Mouse (Mus musculus) liver, embryonic 15.5 days (tissue): ENCODE data around the gene Gm45837. TPM values are rescaled to one million over a fixed set of nuclear protein-coding genes. Genes with fewer than 3 reads are reported as not detected.
A peak's percentile ranks its signal among the peaks of the same experiment; 100 is the strongest.

Experiments
- ATAC-seq: fragments of 200-750 bp; cut with Nextera tagmentation; 2 replicates; pipeline ENCODE4 v1.8.0; 2017; ENCODE audit warnings: moderate number of reproducible peaks, mild to moderate bottlenecking, moderate library complexity; ENCODE audit not compliant: insufficient read depth
- H3K27ac ChIP-seq: fragments of 300-500 bp; sonication (generic); replicated peaks from 2 replicates; pipeline ENCODE4 v1.5.1; 2015; ENCODE audit warnings: mild to moderate bottlenecking, inconsistent platforms
- H3K27me3 ChIP-seq: fragments of 300-500 bp; sonication (generic); 2 replicates; pipeline ENCODE4 v1.6.1; 2015; ENCODE audit warnings: mild to moderate bottlenecking, inconsistent platforms
- H3K36me3 ChIP-seq: fragments of 300-500 bp; sonication (generic); replicated peaks from 2 replicates; pipeline ENCODE4 v1.6.1; 2015; ENCODE audit warnings: moderate library complexity, mild to moderate bottlenecking, inconsistent platforms
- H3K4me1 ChIP-seq: fragments of 300-500 bp; sonication (generic); replicated peaks from 2 replicates; pipeline ENCODE4 v1.6.1; 2015; ENCODE audit warnings: inconsistent platforms
- H3K4me2 ChIP-seq: fragments of 300-500 bp; sonication (generic); 2 replicates; pipeline ENCODE4 v1.6.1; 2015; ENCODE audit warnings: moderate library complexity, mild to moderate bottlenecking, inconsistent platforms
- H3K4me3 ChIP-seq: fragments of 300-500 bp; sonication (generic); replicated peaks from 2 replicates; pipeline ENCODE4 v1.5.1; 2015; ENCODE audit warnings: mild to moderate bottlenecking, inconsistent platforms
- H3K9ac ChIP-seq: fragments of 300-500 bp; sonication (generic); 2 replicates; pipeline ENCODE4 v1.6.1; 2015; ENCODE audit warnings: moderate library complexity, mild to moderate bottlenecking, inconsistent platforms
- H3K9me3 ChIP-seq: fragments of 300-500 bp; sonication (generic); replicated peaks from 2 replicates; pipeline ENCODE4 v1.6.1; 2016; ENCODE audit warnings: inconsistent platforms
- WGBS: fragments of 180-500 bp; shearing (Covaris S2); methylation state at CpG from one replicate; pipeline ENCODE4 v1.1.7; 2015; ENCODE audit warnings: mixed read lengths; ENCODE audit not compliant: insufficient replicate concordance; 5-methylcytosine and 5-hydroxymethylcytosine counted together
- polyA plus RNA-seq: library from polyadenylated mRNA; unstranded; fragments of >200 nt; fragmentation: Nextera tagmentation; extraction: Ambion mirVana; gene quantifications from 2 replicates; pipeline ENCODE4 v1.2.1, GENCODE M21; 2015

The Gm45837 gene
- polyA plus RNA-seq, 1 experiment from 2014 or later: not detected

GRCm38 (mm10) chr7:101377741-101378262, 32.9 kb upstream of the Gm45837 start:
- WGBS: 15% methylated on average over 7 of the region's 7 CpGs
- ATAC-seq: peak; percentile 62
- Histone ChIP-seq H3K4me2 (peak overlapping the region; percentile 56), H3K27ac (peak overlapping the region; percentile 61), H3K4me3 (peak overlapping the region; percentile 29), H3K9me3 (no peaks in the 10 kb centered on the region), H3K36me3 (peaks cover 21% of the 10 kb centered on the region; the same call in 1 of the 2 replicates), H3K4me1 (peaks cover 42% of the 10 kb centered on the region), H3K9ac (no peak overlapping the region), H3K27me3 (no peaks in the 10 kb centered on the region)

- H3K27ac ChIP-seq: peak overlapping the region; percentile 61
- no peak for ATAC-seq
Measured at GRCm38 (mm10) chr7:101378285-101378684, 32.4 kb upstream of the Gm45837 start.

GRCm38 (mm10) chr7:101378796-101379465, 31.8 kb upstream of the Gm45837 start:
- ATAC-seq: no peak
- H3K36me3 ChIP-seq: peaks cover 12% of the 10 kb centered on the region; the same call in 1 of the 2 replicates
- 56% methylated on average over 5 of the region's 5 CpGs for WGBS
- peaks cover 48% of the 10 kb centered on the region for H3K4me1 ChIP-seq
- H3K4me3 ChIP-seq: peak overlapping the region; percentile 24; the same call in 1 of the 2 replicates
- peak overlapping the region; percentile 14; the same call in 1 of the 2 replicates for H3K27ac ChIP-seq
- no peak overlapping the region for H3K9ac ChIP-seq
- H3K9me3 ChIP-seq: no peaks in the 10 kb centered on the region
- H3K27me3 ChIP-seq: no peaks in the 10 kb centered on the region
- H3K4me2 ChIP-seq: peak overlapping the region; percentile 56

More at GRCm38 (mm10) chr7:101378285-101378684, 32.4 kb upstream of the Gm45837 start:
- 53% methylated on average over 3 of the region's 3 CpGs for WGBS
- H3K9me3 ChIP-seq: no peaks in the 10 kb centered on the region
- H3K4me3 ChIP-seq: peak overlapping the region; percentile 24
- no peak overlapping the region for H3K9ac ChIP-seq
- peaks cover 18% of the 10 kb centered on the region; the same call in 1 of the 2 replicates for H3K36me3 ChIP-seq
- H3K27me3 ChIP-seq: no peaks in the 10 kb centered on the region
- H3K4me2 ChIP-seq: peak overlapping the region; percentile 56
- peaks cover 43% of the 10 kb centered on the region for H3K4me1 ChIP-seq

GRCm38 (mm10) chr7:101379732-101380131, 31.0 kb upstream of the Gm45837 start:
- peaks cover 54% of the 10 kb centered on the region for H3K4me1 ChIP-seq
- 45% methylated on average over 2 of the region's 2 CpGs for WGBS
- H3K27me3 ChIP-seq: no peaks in the 10 kb centered on the region
- H3K9ac ChIP-seq: no peak overlapping the region
- peak overlapping the region; percentile 56; the same call in 1 of the 2 replicates for H3K4me2 ChIP-seq
- peaks cover 12% of the 10 kb centered on the region; the same call in 1 of the 2 replicates for H3K36me3 ChIP-seq
- H3K27ac ChIP-seq: peak overlapping the region; percentile 63
- no peak overlapping the region for H3K4me3 ChIP-seq
- no peaks in the 10 kb centered on the region for H3K9me3 ChIP-seq
- no peak for ATAC-seq

- 70% methylated on average over 6 of the region's 6 CpGs for WGBS
- H3K9me3 ChIP-seq: no peaks in the 10 kb centered on the region
- H3K4me1 ChIP-seq: peaks cover 70% of the 10 kb centered on the region
- no peak overlapping the region for H3K9ac ChIP-seq
- ATAC-seq: no peak
- H3K4me3 ChIP-seq: no peak overlapping the region
- no peak overlapping the region for H3K4me2 ChIP-seq
- no peak overlapping the region for H3K27ac ChIP-seq
- H3K27me3 ChIP-seq: no peaks in the 10 kb centered on the region
- peaks cover under 1% of the 10 kb centered on the region; the same call in 1 of the 2 replicates for H3K36me3 ChIP-seq
Measured at GRCm38 (mm10) chr7:101381512-101381911, 29.2 kb upstream of the Gm45837 start.

- 37% methylated on average over 8 of the region's 8 CpGs for WGBS
- Histone ChIP-seq H3K9me3 (no peaks in the 10 kb centered on the region), H3K9ac (no peak overlapping the region), H3K36me3 (peaks cover 7% of the 10 kb centered on the region; the same call in 1 of the 2 replicates), H3K27ac (no peak overlapping the region), H3K4me3 (no peak overlapping the region), H3K4me2 (no peak overlapping the region), H3K27me3 (no peaks in the 10 kb centered on the region), H3K4me1 (peaks cover 65% of the 10 kb centered on the region)
- no peak for ATAC-seq
Measured at GRCm38 (mm10) chr7:101382378-101382777, 28.3 kb upstream of the Gm45837 start.

GRCm38 (mm10) chr7:101383756-101384155, 26.9 kb upstream of the Gm45837 start:
- Histone ChIP-seq H3K27ac (no peak overlapping the region), H3K36me3 (peaks cover 21% of the 10 kb centered on the region; the same call in 1 of the 2 replicates), H3K4me2 (no peak overlapping the region), H3K27me3 (no peaks in the 10 kb centered on the region), H3K4me1 (peaks cover 51% of the 10 kb centered on the region), H3K9ac (no peak overlapping the region), H3K9me3 (no peaks in the 10 kb centered on the region), H3K4me3 (no peak overlapping the region)
- ATAC-seq: no peak
- WGBS: 13% methylated on average over 3 of the region's 3 CpGs

- H3K4me3 ChIP-seq: no peak overlapping the region
- no peak for ATAC-seq
- no peak overlapping the region for H3K4me2 ChIP-seq
- H3K9me3 ChIP-seq: no peaks in the 10 kb centered on the region
- peaks cover 32% of the 10 kb centered on the region; the same call in 1 of the 2 replicates for H3K36me3 ChIP-seq
- peak overlapping the region; percentile 45; the same call in 1 of the 2 replicates for H3K27ac ChIP-seq
- whole genome bisulfite sequencing: 55% methylated on average over 10 of the region's 10 CpGs
- no peaks in the 10 kb centered on the region for H3K27me3 ChIP-seq
- H3K4me1 ChIP-seq: peaks cover 39% of the 10 kb centered on the region
- H3K9ac ChIP-seq: no peak overlapping the region
Measured at GRCm38 (mm10) chr7:101384931-101385330, 25.8 kb upstream of the Gm45837 start.

- Histone ChIP-seq H3K27me3 (no peaks in the 10 kb centered on the region), H3K4me3 (no peak overlapping the region), H3K36me3 (peaks cover 36% of the 10 kb centered on the region; the same call in 1 of the 2 replicates), H3K27ac (no peak overlapping the region; the same call in 1 of the 2 replicates), H3K9ac (no peak overlapping the region), H3K9me3 (no peaks in the 10 kb centered on the region), H3K4me2 (peak overlapping the region; percentile 1; the same call in 1 of the 2 replicates), H3K4me1 (peaks cover 38% of the 10 kb centered on the region)
- 25% methylated on average over 6 of the region's 6 CpGs for WGBS
- ATAC-seq: peak; percentile 14; the same call in 1 of the 2 replicates
Measured at GRCm38 (mm10) chr7:101385331-101385733, 25.4 kb upstream of the Gm45837 start.

GRCm38 (mm10) chr7:101385866-101386452, 24.7 kb upstream of the Gm45837 start:
- Histone ChIP-seq H3K4me1 (peaks cover 38% of the 10 kb centered on the region), H3K27ac (no peak overlapping the region; the same call in 1 of the 2 replicates)
- peak; percentile 19; the same call in 1 of the 2 replicates for ATAC-seq

GRCm38 (mm10) chr7:101389256-101389655, 21.4 kb upstream of the Gm45837 start:
- Histone ChIP-seq H3K9ac (no peak overlapping the region), H3K4me2 (no peak overlapping the region), H3K36me3 (peaks cover 52% of the 10 kb centered on the region; the same call in 1 of the 2 replicates), H3K4me3 (no peak overlapping the region), H3K9me3 (no peaks in the 10 kb centered on the region), H3K4me1 (peaks cover 19% of the 10 kb centered on the region), H3K27ac (no peak overlapping the region), H3K27me3 (no peaks in the 10 kb centered on the region)
- ATAC-seq: no peak
- WGBS: 11% methylated on average over 6 of the region's 6 CpGs

More at GRCm38 (mm10) chr7:101385866-101386452, 24.7 kb upstream of the Gm45837 start:
- Histone ChIP-seq H3K4me3 (no peak overlapping the region), H3K9me3 (no peaks in the 10 kb centered on the region), H3K27me3 (no peaks in the 10 kb centered on the region), H3K4me2 (peak overlapping the region; percentile 1; the same call in 1 of the 2 replicates), H3K9ac (no peak overlapping the region), H3K36me3 (peaks cover 36% of the 10 kb centered on the region; the same call in 1 of the 2 replicates)
- WGBS: 67% methylated on average over 10 of the region's 10 CpGs
